Mouse (Mus musculus): Measurements from ENCODE around the gene Mmrn2. TPM values are rescaled to one million over a fixed set of nuclear protein-coding genes. Genes with fewer than 3 reads are reported as not detected.

The Mmrn2 gene
- polyA plus RNA-seq, 1 experiment from 2014 or later = 5.5 TPM

- H3K27ac ChIP-seq = no peak overlapping the region
- H3K4me3 ChIP-seq (replicated peaks) = no peak overlapping the region
- 56% methylated on average over 9 of the region's 9 CpGs for WGBS
- no peak overlapping the region for H3K4me2 ChIP-seq (replicated peaks)
- no peak for ATAC-seq
- no peaks in the 10 kb centered on the region for H3K9me3 ChIP-seq
- H3K36me3 ChIP-seq = peaks cover 16% of the 10 kb centered on the region
- H3K9ac ChIP-seq (replicated peaks) = no peak overlapping the region
- no peaks in the 10 kb centered on the region for H3K27me3 ChIP-seq
- H3K4me1 ChIP-seq (replicated peaks) = peaks cover 18% of the 10 kb centered on the region
Measured at GRCm38 (mm10) chr14:34449807-34450206, 74.5 kb downstream of the Mmrn2 start.

GRCm38 (mm10) chr14:34450451-34450850, 75.2 kb downstream of the Mmrn2 start:
- no peak overlapping the region for H3K4me3 ChIP-seq (replicated peaks)
- H3K9ac ChIP-seq (replicated peaks) = no peak overlapping the region
- no peak overlapping the region for H3K27ac ChIP-seq
- H3K4me2 ChIP-seq (replicated peaks) = no peak overlapping the region
- H3K4me1 ChIP-seq (replicated peaks) = peaks cover 19% of the 10 kb centered on the region
- H3K27me3 ChIP-seq = no peaks in the 10 kb centered on the region
- H3K36me3 ChIP-seq = peaks cover 16% of the 10 kb centered on the region
- no peaks in the 10 kb centered on the region for H3K9me3 ChIP-seq
- WGBS = 93% methylated on average over 5 of the region's 5 CpGs
- ATAC-seq = no peak

GRCm38 (mm10) chr14:34451872-34452271, 76.6 kb downstream of the Mmrn2 start:
- H3K27me3 ChIP-seq = no peaks in the 10 kb centered on the region
- no peak overlapping the region for H3K9ac ChIP-seq (replicated peaks)
- H3K4me2 ChIP-seq (replicated peaks) = no peak overlapping the region
- no peak for ATAC-seq
- no peak overlapping the region for H3K27ac ChIP-seq
- peaks cover 19% of the 10 kb centered on the region for H3K4me1 ChIP-seq (replicated peaks)
- H3K9me3 ChIP-seq = no peaks in the 10 kb centered on the region
- no peak overlapping the region for H3K4me3 ChIP-seq (replicated peaks)
- H3K36me3 ChIP-seq = peaks cover 6% of the 10 kb centered on the region

- WGBS = 4% methylated on average over 6 of the region's 6 CpGs
- peak overlapping the region; percentile 23; the same call in 1 of the 2 replicates for H3K4me2 ChIP-seq (replicated peaks)
- peak; percentile 78 for ATAC-seq
- H3K9me3 ChIP-seq = no peaks in the 10 kb centered on the region
- H3K36me3 ChIP-seq = 0 out of 2 replicates have a peak, but pooled peaks cover 2% of the 10 kb centered on the region
- no peaks in the 10 kb centered on the region for H3K27me3 ChIP-seq
- 0 out of 2 replicates have a peak overlapping the region, but pooled peaks have one; percentile 6 for H3K9ac ChIP-seq (replicated peaks)
- H3K4me3 ChIP-seq (replicated peaks) = no peak overlapping the region
- peaks cover 19% of the 10 kb centered on the region for H3K4me1 ChIP-seq (replicated peaks)
- peak overlapping the region; percentile 81 for H3K27ac ChIP-seq
Measured at GRCm38 (mm10) chr14:34453648-34454047, 78.4 kb downstream of the Mmrn2 start.

Other genes with a start within 250 kb of the Mmrn2 start
- 0.11 and 0.14 TPM in 2 replicates for gene Npy4r, start 223.0 kb upstream of the Mmrn2 start, polyA plus RNA-seq (2015; fragmentation: Nextera tagmentation; extraction: Ambion mirVana)
- 5.3 and 5.4 TPM in 2 replicates for gene Gprin2, start 173.8 kb upstream of the Mmrn2 start, polyA plus RNA-seq (2015; fragmentation: Nextera tagmentation; extraction: Ambion mirVana)
- 0.49 and 0.63 TPM in 2 replicates for gene Syt15, start 155.9 kb upstream of the Mmrn2 start, polyA plus RNA-seq (2015; fragmentation: Nextera tagmentation; extraction: Ambion mirVana)
- gene Shld2, start 65.0 kb upstream of the Mmrn2 start, polyA plus RNA-seq (2015; fragmentation: Nextera tagmentation; extraction: Ambion mirVana) = 6.4 and 7.2 TPM in 2 replicates
- 79.2 and 91.7 TPM in 2 replicates for gene Glud1, start 64.7 kb upstream of the Mmrn2 start, polyA plus RNA-seq (2015; fragmentation: Nextera tagmentation; extraction: Ambion mirVana)
- not detected in 2 replicates for gene Fam25c, start 20.0 kb upstream of the Mmrn2 start, polyA plus RNA-seq (2015; fragmentation: Nextera tagmentation; extraction: Ambion mirVana)
- gene Sncg, start 676 bp upstream of the Mmrn2 start, polyA plus RNA-seq (2015; fragmentation: Nextera tagmentation; extraction: Ambion mirVana) = 57.7 and 61.2 TPM in 2 replicates
- gene Bmpr1a, start 127.9 kb downstream of the Mmrn2 start, polyA plus RNA-seq (2015; fragmentation: Nextera tagmentation; extraction: Ambion mirVana) = 18.1 and 21.4 TPM in 2 replicates
- gene 9230112D13Rik, start 147.3 kb downstream of the Mmrn2 start, polyA plus RNA-seq (2015; fragmentation: Nextera tagmentation; extraction: Ambion mirVana) = not detected in 2 replicates
- gene Ldb3, start 213.2 kb downstream of the Mmrn2 start, polyA plus RNA-seq (2015; fragmentation: Nextera tagmentation; extraction: Ambion mirVana) = 0.11 and 0.32 TPM in 2 replicates
- 0.16 TPM in 1 of 2 replicates, not detected in the other for gene Opn4, start 224.7 kb downstream of the Mmrn2 start, polyA plus RNA-seq (2015; fragmentation: Nextera tagmentation; extraction: Ambion mirVana)